Mouse (Mus musculus) retina, postnatal 1 day (tissue): ENCODE measurements around the gene Prkce.

Experiments used
- DNase-seq: peaks from one replicate; pipeline ENCODE4 v3.0.0-alpha.2; 2012

Prkce gene

DNA sequence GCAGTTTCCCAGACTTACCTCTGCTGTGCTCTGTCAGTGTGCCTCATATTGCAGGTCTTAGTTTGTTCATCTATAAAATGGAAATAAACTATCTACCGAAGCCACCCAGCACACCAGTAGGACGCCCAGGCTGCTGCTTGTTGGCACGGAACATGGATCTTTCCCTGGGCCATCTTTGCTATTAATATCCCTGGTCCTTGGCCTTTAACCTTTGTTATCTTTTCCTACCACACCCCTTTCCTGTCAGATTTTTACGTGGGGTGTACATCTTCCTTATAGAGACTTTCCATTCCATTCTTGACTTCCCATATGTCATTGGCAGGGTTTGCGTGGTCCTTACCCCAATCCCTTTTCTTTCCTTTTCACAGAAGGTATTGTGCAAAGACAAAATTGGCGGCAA lies 363.6 kb downstream of the Prkce start:
- no peak for DNase-seq

DNA sequence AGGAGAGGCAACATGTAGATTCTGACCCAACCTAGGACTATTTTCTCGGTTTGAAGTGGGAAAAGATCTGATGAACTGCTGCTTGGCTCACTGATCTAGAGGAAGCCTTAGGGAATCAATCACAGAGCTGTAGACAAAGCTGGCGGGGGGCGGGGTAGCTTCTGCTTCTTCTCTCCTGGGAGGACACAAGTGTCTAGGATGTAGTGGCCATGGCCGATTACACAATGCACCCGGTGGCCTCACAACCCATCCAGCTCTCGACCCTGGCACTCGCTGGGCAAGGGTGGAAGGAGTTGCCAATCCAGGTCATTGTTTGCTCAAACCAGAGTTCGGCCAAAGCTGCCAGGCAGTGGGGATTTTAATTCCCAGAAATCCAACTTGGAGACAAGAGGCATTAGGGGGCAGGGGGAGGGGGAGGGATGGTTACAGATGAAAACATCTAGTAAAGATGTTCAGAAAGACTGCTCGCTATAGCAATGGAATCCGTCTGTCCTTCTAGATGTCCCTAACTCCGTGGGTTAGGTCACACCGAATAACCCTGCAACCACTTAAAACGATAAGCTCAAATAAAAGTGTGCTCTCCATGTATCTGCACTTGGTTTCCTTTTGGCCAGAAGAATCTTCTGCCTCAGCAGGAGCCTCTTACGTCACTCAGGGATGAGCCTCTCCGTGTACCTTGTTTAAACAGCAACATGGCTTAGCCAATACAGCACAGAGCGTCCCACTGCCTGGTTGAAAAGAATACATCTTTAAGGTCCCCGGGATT lies 365.4 kb downstream of the Prkce start:
- DNase-seq, result no peak

DNA sequence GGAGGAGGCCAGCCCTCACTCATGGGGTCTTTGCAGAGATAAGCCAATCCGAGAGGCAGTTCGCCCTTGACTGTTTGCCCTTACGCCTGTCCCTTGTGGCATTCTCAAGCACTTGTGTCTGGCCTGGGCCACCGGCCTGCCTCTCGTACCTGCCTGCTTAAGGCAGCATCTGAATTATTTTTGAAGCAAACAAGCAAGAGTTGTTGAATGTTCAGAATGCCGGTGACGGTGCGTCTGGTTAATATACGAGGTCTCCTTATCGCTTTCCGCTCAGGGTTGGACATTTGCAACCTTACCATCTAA lies 365.9 kb downstream of the Prkce start:
- no peak for DNase-seq

DNA sequence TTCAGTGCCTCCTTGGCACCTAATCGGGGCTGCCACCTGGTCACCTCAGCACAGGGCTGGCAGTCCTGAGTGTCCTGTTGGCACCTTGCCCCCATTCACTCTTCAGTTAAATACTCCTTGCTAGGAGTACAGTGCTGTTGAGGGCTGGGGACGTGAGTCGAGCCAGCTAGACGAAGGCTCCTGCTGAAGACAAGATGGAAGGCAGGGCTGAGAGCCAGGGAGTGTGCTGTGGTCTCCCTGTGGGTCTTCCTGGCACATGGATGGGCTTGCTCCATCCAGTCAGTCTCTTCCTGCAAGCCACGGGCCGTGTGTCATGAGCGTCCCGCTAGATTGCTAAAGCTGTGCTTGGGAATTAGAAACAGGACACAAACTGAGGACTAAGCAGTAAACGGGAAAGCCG lies 367.5 kb downstream of the Prkce start:
- DNase-seq, result no peak

DNA sequence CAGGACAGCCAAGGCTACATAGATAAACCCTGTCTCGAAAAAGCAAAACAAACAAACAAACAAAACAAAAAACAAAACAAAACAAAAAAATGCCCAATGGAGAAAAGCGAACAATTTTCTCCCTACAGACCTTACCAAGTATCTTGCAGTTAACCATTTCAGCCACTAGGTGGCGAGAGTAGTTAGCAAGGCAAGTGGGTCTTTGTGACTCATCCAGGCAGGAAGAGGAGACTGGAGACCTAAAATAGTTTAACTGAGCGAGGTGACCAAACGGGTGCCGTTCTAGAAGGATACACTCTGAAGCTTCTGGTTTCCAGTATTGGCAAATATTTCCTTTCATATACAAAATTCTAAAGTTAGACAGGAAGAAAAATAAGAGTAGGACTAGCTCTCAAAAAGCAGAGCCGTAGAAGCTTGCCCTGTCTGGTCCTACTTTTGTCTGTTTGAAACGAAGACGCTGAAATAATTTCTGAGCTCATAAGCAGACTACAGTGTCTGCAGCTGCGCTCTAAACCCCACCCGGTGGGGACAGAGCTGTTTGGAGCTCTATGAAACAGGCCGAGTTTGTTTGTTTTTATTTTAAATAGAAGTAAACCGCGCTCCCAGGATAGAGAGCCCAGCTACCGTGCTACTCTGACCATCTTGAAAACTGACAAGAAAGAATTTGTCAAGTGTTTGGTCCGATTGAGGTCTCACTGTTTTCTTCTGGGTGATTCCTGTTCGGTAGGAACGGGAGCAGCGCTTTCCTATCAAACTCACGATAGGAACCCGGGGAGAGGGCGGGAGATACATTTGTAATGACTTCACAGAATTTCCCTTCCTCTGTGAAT lies 368.5 kb downstream of the Prkce start:
- DNase-seq, result peak; percentile 91

DNA sequence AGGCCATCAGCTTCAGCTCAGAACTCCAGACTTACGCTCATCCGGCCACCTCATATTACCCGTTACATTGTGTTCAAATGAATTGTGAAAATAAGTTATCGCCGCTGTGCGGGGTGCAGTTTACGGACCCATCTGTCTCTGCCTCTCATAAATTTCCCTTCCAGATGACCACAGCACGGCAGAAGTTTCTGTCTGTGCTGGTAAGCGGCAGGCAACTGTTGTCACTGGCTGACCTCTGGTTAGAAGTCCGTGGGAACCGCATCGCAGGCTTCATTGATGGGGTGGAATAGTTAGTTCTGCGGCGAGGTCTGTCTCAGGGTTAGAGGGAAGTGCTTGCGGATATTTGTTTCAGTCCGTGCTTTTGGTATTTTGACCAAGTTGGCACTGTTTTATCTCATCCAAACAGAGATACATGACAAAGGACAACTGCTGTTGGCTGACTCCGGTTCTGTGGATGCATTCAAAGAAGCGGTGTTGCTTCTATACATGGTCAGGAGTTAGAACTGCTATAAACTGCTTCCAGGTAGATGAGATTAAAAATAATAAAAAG lies 372.4 kb downstream of the Prkce start:
- DNase-seq, result no peak

DNA sequence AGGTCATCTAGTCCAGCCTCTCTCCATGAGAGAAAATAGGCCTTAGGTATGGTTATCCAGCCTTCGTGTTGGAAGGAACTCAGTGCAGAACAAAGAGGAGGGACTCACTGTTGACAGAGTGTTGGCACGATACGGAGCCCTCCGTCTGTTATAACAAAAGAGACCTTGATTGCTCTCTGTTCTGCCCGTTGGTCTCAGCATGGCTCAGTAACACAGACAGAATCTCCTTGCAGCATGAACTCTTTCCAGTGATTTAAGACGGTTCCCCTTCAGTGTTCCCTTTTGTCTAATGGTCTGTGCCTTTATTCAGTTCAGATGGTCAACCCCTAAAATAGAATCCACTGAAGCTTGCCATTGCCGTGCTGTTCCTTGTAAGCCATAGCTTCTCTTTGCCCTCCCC lies 378.9 kb downstream of the Prkce start:
- DNase-seq, result peak; percentile 7

DNA sequence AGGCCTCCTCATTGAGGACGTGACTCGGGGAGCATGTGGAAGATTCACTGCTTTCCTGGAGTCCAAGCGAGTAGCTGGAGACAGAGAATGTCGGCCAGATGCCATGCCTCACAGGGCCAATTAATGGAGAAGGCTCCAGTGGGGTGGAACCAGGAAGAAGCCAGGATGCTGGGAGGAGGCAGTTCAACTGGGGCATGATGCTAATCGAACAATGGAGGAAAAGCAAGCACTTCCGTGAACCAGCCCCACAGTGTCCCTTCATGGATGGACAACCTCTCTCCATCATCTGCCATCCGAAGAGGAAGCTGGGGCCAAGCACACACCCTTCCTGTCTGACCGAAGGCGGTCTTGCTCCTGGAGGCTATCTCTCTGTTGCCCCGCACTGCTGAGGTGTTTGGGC lies 381.5 kb downstream of the Prkce start:
- DNase-seq, result no peak

DNA sequence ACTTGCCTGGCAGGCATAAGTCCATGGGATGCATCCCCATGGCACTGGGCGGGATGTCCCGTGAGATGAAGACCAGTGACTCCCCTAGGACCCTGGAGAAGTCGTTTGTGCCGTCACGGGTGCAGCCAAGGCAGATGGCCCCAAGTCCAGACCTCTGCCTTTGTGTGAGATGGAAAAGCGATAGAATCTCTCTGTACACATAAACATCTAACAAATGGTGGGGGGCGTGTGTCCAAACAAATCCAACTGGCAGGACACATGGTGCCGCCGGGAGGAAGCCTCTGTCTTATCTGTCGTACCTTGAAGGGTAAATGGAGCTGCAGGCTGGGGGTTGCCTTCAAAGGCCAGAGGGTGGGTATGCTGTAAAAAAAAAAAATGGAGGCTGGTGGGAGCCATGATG lies 384.0 kb downstream of the Prkce start:
- DNase-seq, result no peak

DNA sequence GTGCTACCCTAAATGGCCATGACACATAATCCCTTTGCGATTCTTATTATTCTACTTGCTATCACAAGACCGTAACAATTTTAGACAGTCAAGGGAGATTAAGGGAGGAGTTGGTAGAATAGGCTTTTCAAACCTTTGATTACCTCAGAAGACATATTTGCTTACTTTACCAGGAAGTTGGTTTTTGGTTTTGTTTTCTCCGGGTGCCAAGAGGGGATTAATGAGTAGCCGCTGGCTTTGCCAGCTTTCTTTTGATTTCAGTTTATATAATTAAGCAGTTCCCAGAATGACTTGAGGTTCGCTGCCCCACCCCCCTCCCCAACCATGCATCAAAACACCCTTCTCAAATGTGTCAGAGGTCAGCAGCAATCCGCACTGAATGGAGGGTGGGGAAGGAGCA lies 384.4 kb downstream of the Prkce start:
- DNase-seq, result no peak

DNA sequence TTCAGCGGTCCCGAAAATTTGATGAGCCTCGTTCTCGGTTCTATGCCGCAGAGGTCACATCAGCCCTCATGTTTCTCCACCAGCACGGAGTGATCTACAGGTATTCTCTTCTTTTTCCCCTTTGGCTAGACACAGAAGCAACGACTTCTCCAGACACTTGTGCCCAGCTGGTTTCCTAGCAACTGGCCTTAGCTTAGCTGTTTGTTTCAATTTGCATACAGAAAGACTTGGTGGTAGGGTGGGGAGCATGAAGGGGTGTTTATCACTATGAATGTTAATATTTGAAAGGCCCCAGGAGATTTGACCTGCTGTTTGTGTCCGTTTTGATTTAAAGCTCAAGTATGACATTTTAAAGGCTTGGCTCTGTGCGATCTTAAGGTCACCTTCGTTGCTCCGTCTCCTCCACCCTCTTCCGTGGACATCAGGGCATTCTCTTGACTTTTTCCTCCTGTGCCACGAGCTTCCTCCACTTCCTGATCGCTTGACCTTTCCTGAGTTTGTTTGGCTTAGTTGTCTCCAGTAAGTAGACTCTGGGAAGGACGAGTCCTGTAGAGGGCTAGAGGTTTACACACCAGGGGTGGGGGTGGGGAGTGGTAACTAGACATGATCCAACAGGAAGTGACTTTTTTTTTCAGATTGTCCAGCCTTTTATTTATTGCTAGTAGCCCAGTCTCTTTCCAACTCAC lies 391.8 kb downstream of the Prkce start:
- DNase-seq, result no peak

DNA sequence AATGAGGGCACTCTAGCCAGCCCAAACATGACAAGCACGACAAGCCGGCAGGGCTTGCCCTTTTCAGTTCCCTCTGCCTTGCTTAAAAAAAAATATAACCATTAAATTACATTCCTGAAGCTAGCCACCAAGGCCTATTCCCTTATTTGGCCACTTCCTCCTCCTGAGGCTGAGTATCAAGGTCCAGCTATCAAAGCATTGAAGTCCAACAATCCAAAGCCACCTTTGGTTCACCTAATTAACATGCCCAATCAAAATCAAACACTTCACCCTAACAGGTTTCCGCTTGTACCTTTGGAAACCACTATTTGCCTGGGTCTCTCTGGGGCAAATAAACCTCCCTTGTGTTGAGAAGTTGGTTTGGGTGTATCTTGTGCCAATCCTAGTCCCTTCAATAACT lies 392.9 kb downstream of the Prkce start:
- no peak for DNase-seq

DNA sequence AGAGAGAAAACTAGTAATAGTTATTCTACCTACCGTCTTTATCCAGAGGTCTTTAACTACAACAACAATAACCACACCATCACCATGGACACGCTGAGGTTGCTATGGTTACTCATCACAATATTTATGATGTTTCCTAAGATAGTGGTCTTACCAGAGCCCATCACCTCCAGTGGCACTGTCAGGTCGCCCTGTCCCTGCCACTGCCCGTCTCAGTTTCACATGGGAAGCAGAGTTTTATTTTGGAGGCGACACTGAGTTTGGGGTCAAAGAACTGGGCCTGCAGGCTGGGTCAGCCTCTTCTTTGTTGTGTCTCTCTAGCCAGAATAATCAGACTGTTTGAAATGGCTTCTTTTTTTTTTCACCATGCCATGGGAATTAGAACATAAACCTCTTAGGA lies 402.9 kb downstream of the Prkce start:
- no peak for DNase-seq

DNA sequence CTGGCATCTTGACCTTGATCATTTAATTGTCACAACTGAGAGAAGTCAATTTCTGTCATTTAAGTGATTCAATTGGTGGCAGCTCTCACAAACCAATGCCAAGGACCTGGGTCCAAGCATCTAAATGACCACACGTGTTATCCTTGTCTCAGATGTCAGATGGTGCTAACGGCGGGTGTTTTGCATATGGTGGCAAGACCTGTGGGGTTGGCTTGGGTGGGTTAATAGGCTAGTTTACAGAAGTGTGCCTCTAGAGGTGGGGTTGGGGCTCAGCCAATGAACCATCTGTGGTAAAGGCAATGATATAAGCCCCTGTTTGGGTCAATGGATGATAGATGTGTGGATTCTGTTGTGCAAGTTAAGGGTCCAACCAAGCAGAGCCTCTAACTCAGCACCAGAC lies 403.7 kb downstream of the Prkce start:
- no peak for DNase-seq

DNA sequence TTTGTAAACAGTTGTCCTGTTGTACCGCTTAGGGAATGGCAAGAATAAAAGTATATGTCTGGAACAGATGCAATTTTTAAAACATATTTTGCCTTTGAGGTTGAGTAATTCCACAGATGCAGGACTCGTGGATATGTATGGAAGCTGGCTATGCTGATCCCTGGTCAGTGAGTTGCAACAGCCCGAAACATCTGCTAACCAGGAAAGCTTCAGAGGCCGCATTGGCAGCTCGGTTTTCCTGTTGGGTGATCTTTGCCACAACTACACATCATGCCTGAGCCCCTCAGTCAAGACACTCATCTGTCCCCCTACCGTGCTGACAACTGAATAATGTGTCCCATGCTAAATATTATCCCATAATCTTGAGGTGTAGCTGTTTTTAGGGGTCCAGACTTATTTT lies 404.6 kb downstream of the Prkce start:
- DNase-seq, result no peak

DNA sequence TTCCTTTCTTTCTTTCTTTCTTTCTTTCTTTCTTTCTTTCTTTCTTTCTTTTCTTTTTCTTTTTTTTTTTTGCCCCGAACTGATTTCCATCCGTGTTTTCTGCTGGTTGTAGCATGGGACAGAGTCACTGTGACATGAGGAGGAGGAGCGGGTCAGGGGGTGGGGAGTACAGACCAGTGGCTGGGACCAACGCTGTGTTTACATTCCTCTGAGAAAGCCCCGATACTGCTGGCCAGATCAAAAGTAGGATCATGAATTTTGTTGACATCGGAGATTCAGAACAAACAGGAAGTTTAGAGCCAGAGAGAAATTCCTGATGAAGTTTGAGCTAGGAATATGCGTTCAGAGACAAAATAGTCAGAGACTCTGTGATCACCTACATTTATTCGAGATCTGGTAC lies 405.0 kb downstream of the Prkce start:
- no peak for DNase-seq

DNA sequence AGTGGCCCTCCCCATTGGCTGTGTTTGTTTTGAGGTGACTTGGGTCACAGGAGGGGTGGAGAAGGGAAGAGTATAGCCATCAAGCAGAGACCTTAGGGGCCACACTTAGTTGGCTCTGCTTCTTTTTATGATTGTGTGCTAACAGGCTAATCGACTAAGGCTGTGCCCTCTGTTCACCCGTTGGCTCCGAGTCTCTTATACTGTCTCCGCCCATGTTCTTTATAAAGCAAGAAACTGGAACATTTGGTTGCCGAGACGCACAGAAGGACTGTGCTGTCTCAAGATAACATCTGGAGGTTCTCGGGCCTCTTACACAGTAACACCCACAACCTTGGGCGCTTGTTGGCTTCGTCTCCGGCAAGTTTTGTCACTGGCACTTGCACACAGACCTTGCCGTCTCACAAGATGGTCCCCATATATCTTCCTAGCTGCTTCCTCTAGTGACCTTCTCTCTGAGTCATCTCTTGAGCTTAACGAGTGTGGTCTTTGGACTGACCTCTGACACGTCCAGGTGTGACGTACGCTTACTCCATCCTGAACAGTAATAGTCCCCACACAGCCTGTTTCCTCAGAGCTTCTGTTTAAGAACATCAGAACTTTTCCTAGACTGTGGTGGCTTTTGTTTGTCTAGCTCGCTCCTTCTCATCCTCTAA lies 406.1 kb downstream of the Prkce start:
- DNase-seq, result no peak

DNA sequence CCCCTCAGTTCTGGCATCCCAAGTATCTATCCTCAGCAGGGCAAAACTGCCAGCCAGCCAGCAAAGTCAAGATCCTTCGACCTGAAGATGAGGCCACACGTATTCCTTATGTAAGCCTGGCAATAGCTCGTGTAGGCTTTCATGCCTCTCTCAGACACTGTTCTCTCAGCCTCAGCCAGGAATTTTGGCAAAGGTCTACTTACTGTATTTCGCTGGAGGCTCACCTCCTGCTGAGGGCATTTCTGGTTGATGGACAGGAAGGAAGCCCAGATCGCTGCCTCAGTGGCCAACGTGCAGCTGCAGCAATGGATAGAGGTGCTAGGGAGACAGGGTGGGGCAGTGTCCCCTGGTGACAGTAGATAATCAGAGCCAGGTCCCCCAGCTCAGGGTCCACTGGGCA lies 413.1 kb downstream of the Prkce start:
- DNase-seq, result no peak

DNA sequence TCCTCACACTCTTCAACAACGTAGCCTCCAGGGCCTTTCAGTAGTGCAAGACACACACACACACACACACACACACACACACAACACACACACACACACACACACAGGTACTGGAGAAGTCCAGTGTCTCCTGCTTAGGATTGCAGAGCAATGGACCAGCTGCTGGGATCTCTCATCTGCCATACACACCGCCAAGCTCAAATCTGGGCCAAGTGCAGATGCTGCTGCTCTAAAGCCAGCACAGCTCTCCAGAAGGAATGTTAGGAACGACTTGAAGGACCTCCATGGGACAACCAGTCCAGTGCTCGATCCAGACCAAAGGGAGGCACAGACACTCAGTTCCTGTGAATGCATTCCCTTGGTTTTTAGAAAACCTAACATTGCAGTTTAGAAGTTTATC lies 414.8 kb downstream of the Prkce start:
- no peak for DNase-seq

DNA sequence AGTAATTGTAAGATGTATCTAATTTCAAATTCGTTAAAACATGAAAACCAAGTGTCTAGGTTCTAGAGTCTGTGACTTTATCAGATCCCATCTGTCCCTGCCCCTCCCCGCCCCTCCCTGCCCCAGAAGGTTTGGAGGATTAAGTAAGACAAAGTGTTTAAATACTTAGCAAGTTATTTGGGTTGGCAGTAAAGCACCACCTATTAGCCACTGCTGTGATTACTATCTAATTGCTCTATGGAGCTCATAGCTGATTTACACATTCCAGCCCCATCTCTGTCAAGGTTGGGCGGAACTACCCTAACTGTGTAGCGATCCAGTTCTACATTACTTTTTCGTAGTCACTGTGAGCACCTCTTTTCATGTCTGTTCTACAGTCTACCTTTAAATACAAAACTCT lies 418.9 kb downstream of the Prkce start:
- no peak for DNase-seq

DNA sequence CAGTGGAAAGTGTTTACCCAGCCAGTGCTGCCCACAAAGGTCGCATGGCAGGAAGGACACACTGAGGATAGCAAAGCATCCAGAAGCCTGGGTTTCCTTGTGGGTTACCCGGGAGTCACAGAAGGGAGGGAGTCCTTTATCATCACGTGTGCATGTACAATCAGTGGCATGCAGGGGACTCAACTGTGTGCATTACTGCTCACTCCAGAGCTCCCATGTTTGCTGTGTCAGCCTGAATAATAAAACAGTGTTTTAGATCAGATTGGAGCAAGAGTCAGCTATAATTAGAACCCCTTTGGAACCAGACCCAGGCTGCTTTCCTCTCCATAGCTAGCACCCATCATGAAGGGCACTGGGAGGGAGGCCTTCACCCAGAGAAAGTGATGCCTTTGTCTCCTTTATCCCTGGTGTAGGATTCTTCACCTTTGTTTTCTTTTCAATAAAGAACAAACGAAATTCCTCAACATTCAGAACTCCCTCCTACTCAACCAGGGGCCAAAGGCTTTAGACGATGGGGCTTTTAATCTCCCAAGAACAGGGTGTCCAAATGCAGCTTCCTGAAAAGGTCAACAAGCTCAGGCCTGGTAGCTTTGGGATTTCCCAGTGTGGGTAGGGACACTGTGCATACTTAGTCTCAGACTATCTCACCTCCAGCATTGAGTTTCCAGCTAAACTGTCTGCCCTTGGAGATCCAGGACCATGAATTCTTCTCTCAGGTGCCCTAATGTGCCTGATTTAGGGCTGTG lies 421.3 kb downstream of the Prkce start:
- DNase-seq, result no peak

DNA sequence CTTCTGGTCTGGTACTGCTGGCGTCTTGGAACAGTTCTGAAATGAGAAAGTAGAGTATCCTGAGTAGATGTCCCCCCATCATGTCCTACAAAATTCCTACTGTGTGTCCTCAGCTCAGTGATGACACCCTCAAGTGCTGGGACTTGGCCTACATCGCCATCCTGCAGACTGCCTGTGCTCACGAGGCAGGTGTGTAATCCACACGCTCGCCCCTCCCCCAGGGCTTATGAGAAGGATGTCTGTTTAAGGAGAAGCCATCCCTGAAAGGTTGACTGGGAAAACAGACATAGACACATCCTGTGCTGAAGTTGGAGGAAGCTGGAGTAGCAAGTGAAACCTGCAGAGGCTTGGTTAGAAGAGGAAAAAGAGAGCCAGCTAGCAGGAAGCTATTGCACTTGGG lies 422.1 kb downstream of the Prkce start:
- DNase-seq, result no peak

DNA sequence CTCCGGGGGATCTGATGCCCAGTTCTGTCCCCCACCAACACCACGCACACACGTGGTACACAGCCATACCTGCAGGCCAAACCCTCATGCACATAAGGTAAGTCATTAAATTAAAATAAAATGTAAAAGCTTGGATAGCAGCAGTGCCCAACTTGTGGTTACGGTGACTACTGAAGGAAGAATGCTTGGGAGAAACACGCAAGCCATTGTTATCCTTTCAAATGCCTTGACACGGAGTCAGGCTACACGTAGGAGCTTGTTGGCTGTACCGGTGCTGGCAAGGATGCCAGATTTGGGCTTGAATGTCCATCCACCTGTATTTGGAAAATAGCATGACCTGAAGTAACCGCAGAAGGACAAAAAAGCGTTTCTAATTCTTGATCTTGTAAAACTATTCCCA lies 423.7 kb downstream of the Prkce start:
- no peak for DNase-seq
